Mouse (Mus musculus) left cerebral cortex, postnatal 10 days (tissue): ENCODE measurements at regions not wholly inside any gene's neighbourhood (a gene's known extent, or its start where the extent isn't known, plus 50 kb on each side); places are given as distances from the start of the nearest gene placed in this dataset.

Experiments
- DNase-seq, 2 experiments: peaks; one replicate each; pipeline ENCODE4 v3.0.0; 2021 to 2022; ENCODE audit warnings: low spot score in 2 of 2, mixed read lengths in 1 of 2; ENCODE audit errors: extremely low spot score in 1 of 2
- intact Hi-C: fragments of 180-260 bp; cut with DNase I; formaldehyde crosslinking; loops from one replicate; pipeline ENCODE4 v1.15.1; 2025

DNA sequence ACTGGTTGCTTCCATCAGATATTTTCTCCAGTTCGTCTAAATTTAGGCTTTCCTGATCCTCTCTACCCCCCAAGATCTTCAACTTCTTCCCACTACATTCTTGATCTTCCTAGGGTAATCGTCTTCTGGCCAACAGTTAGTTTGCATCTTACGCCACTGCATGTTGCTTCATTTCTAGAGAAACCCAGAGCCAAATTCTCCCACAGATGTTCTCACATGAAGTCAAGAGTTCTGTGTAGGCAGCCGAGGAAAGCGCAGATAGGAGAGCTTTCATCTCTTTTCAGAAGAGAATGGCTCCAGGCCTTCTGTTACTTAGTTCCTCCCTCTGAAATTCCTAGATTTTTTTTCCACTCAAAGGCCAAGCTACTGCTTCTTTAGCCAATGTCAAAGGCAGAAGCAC lies 179.9 kb downstream of the Fgf10 start:
- intact Hi-C loops = no loop called here
- DNase-seq = no peak

DNA sequence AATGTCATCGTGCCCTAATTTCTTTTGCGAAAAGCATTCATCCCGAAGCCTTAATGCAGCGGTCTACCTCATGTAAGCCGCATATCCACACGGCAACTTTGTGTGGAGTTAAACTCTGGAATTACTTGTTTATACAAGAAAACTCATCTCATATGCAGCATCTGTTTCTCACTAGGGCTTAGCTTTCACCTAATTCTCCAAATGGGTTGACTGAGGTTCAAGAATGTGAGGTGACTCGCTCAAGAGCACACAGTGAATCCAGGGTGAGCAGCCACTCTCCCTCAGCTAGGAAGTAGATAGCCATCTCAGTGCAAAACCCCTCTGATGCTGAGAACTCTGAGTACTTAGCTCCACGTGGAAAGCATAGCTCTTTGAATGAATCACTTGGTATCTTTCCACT lies 181.1 kb downstream of the Fgf10 start:
- DNase-seq = no peak
- intact Hi-C loops = no loop called here

DNA sequence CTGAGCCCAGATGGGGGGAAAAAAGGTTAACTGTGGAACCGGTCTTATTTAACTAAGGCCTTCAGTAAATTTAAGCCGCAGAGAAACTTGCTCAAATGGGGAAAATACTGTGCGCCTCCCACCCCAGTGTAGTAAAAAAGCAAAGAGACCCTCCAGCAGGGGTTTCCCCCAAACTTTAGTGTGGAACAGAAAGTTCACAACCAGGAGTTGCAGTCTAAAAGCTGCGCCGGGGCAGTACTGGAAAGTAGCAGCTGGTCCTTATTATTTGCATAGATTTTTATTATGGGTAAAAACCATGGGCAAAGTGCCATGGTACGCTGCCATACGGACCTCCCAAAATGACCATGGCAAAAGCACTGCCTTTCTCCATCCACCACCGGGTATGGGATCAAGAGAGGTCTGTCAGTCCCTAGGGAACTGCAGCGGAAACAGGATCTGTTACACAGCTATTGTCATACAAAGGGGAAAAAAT lies 216.8 kb downstream of the Fgf10 start:
- DNase-seq = no peak
- intact Hi-C loops = no loop called here

DNA sequence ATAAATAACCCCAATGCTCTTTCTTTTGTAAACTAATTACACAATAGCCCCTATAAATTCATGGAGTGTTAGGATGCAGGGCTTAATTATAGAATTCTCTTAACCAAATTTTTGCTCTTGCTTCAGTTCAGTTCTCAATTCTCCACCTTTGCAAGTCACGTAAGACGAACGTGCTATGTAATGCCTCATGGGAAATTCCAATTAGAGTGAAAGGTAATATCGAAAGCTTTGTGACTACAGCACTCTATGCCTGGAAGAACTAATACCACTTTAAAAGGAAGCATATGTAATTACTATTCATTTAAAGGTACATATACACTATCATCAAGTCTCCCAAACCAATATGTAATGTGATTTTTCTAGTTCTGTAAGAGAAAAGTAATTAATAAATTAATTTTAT lies 225.5 kb downstream of the Fgf10 start:
- DNase-seq = no peak
- intact Hi-C loops = no loop called here

DNA sequence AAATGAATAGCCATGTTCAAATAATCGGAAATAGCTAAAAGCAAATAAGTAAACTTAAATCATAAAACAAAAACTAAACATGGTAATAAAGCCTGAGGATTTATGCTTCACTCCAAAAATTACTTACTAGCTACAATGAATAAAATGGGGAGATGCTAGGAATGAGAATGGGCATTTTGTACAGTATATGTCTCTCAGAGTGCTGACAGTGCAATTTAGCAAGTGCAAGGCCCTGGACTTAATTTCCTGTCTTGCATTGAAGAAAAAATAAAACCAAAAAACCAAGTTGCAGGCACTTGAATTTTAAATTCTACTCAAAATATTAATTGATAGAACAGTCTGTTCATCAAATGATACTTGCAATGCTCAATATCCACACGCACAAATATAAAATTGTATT lies 232.4 kb downstream of the Fgf10 start:
- intact Hi-C loops = no loop called here
- no peak for DNase-seq

DNA sequence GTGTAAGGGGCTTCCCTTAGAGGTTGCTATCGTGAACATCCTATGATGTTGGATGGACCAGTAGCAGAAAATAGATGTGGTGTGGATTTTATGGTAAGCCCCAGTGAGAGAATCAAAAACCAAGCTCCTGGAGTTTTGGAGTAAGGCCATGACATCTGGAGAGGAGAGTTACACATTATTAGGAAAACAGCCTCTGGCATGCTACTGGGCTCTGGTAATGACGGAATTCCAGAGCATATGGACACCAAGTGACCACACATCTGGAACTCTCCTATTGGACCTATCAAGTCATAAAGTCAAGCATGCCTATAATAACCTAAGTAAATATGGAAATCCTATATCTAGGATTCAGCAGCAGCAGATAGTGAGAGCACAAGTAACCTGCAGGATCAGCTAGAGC lies 240.8 kb downstream of the Fgf10 start:
- DNase-seq = no peak
- intact Hi-C loops = no loop called here

DNA sequence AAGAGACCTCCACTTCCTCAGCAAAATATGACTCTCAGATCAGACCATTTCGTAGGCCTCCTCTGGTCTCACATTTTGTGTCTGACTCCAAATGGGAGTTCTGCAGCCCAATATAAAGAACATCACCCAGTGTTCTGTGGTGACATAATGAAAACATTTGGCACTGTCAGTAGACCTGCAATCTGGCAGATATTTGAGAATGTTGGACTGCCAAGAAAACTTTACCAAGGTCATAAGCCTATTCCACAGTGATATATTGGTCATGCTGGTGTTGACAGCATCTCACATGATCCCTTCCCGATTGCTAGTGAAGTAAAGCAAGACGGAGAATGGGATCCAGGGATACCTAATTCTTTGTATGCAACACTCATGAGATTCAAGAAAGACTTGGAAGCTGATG lies 271.2 kb downstream of the Fgf10 start:
- intact Hi-C loops = no loop called here
- no peak for DNase-seq

DNA sequence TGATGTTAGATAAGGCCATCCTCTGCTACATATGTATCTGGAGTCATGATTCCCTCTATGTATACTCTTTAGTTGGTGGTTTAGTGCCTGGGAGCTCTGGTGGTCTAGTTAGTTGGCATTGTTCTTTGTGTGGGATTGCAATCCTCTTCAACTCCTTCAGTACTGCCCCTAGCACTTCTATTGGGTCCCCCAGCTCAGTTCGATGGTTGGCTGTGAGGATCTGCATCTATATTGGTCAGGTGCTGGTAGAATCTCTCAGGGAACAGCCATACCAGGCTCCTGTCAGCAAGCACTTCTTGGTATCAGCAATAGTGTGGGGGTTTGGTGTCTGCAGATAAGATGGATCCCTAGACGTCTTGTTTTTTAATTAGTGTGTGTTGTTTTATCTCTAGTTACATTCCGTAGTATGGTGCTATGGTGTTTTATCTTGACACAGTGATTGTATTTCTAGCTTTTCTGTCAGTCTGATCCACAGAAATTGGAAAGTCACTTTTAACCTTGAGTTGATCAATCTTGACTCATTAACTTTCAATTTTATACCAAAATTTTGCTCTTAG lies 296.6 kb downstream of the Fgf10 start:
- no peak for DNase-seq
- intact Hi-C loops = no loop called here

DNA sequence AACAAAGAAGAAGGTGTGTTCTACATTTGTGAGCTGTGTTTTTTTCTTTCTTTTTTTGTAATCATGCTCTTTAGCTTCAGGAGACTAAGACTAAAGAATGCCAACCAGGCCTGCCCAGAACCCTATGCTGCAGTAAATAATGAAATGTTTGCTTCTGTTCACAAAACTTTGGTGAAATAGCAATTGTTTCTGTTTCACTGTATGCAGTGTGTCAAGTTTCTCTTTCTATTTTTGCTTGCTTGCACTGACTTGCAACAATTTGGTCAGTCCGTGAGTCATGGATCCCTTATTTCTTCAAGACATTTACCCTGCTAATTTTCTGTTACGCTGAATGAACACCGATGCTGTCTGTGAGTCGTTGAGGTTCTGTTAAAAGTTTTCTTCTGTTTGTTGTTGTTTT lies 298.1 kb downstream of the Fgf10 start:
- intact Hi-C loops = no loop called here

DNA sequence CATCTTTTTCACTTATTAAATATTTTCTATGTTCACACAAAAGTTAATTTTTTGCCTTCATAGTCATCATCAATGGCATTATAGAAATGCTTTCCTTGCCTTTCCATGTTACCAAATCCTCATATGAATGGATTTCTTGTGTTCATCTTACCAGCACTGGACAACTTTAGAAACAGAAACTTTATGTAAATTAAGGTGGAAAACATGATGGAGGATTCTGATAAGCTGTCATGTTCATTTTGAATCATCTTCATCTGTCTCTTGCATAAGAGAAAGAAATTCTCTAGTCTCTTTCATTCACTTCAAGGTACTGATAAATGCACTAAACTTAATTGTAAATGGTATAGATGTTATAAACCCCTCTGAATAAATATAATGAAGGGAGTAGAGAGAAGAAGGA lies 305.4 kb downstream of the Fgf10 start:
- intact Hi-C loops = no loop called here
- no peak for DNase-seq

More for the DNA sequence above, 298.1 kb downstream of the Fgf10 start:
- DNase-seq = no peak

DNA sequence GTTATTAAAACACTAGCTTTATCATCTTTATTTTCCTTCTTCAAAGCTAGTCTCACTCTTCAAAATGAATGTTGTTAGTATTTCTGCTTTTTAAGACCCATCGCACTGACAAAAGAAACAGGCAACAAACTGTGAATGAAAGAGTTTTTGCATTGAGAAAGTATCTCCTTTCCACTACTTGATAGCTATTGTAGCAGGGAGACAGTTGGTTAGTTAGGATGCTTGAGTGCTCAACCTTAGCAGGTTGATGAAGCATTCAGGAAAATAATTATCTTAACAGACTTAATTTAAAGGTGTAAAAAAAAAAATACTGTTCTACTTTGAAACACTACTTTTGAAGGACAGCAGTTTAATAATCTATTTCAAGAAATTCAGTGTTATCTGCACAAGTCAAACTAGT lies 305.9 kb downstream of the Fgf10 start:
- intact Hi-C loops = no loop called here
- DNase-seq = no peak

DNA sequence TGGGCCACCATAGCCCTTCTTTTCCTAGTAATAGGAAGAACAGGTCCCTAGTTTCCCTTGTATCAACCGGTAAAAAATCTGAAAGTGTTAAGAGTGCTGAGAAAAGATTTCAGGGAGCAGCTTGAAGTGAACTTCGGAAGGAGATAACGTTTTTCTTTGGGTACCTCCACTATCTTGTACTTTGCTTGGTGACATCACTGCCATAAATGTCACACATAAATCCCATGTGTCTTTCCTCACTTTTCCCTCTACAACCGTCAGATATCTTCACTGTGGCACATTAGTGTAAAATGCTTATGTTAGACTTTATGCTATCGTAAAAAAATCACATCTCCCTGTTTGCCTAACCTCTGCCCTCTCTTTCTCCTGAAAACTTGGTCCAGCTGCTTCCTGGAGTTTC lies 309.9 kb downstream of the Fgf10 start:
- intact Hi-C loops = no loop called here

DNA sequence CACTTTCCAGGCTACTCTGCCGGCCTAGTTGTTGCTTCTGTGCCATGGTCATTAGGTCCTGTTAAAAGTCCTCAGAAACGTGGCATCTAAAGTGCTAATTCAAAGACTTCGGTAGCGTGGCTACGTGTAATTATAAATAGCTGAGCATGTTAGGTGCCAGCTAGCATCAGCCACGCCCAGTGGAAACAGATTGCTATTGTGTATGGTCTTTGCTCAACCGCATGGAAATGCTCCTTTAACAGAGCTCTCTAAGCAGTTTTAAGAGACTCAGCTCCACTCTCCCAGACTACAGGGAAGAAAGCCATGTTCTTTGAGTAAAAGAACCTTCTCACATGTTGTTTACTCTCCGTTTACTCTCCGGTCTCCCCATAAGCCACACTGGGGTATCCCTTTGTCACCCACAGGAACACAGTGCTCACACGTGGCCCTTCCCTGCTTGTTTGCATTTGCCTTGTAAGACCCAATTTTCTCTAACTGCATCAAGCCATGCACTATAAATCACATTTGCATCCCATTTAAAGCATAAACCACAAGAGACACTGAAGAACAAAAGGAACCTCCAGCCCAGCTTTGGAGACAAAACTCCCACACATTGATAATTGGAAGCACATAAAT lies 311.7 kb downstream of the Fgf10 start:
- intact Hi-C loops = no loop called here
- DNase-seq = no peak

More for the DNA sequence above, 309.9 kb downstream of the Fgf10 start:
- no peak for DNase-seq

DNA sequence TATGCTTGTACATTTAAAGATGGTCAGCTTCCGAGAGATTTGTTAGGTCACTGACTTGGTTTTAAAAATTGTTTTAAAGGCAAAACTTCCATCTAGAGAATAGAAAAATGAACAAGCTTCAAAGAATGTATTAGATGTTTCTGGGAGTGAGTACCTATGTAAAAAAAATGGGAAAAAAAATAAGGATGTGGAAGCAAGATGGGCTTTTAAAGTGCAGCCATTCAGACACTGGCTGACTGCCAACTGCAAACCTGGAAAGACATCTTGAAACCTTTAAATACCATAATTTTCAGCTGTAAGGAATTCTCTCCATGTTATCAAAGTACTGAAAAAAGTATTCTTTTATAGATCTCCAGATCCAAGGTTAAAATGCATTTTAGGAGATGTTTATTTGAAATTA lies 315.7 kb downstream of the Fgf10 start:
- no peak for DNase-seq
- intact Hi-C loops = no loop called here

DNA sequence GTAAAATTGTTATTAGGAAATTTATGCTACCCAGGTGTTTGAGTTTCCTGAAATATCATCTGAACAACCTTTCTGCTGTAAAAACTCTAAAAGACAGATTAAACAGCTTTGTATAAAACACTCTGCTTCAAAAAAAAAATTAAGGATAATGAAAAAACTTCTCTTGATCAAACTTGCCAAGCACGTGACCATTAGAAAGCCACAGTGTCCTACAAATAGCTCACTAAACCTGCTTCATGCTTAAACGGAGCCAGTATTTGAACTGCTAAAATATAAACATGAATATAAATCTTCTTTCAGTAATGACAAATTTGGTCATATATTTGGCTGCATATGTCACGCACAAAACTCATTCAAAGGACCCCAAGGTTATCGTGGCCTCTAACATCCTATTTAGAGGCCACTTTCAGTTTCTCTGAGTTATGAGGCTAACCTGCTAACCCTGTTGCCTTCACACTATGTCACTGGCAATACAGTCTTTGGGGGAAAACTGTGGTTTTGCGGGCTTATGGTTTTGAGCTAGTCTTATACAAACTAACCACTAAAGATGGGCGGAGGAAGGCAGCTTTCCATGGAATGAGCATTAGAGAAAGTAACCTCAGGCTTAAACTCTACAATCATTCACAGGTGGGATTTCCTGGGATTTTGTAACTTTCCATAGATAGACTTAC lies 355.8 kb downstream of the Fgf10 start:
- DNase-seq = no peak
- intact Hi-C loops = no loop called here

DNA sequence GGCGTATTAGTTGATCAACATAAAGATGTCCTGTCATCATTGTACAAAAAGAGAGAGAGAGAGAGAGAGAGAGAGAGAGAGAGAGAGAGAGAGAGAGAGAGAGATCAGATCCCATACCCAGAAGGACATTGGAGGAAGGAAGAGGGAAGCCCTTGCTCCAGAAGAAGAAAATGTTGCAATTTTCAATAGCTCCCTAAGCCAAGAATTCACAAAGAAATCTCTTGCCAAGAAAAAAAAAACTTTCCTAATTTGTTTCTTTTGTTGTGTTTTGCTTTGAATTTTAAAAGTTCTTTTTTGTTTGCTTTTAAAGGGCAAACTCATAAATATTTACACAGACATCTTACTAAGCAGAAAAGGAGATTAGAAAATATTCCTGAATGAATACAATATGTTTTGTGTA lies 370.0 kb downstream of the Fgf10 start:
- intact Hi-C loops = no loop called here
- DNase-seq = no peak

DNA sequence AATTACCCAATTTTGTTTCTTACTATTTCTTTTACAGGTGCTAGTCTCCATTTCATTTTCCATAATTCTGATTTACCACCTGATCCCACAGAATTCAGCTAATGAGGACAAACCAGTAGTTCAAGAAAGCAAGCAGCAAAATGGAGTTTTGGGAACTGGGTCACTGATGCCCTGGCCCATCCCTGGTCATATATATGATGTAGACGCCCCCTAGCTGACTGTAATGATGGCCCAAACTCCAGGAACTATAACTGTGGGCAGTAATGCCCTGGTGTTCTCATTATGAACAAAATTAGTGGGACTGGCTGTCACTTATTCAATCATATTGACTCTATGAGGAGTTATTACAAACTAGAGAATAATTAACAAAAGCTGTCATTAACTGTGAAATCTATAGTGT lies 375.5 kb downstream of the Fgf10 start:
- intact Hi-C loops = no loop called here
- DNase-seq = no peak

DNA sequence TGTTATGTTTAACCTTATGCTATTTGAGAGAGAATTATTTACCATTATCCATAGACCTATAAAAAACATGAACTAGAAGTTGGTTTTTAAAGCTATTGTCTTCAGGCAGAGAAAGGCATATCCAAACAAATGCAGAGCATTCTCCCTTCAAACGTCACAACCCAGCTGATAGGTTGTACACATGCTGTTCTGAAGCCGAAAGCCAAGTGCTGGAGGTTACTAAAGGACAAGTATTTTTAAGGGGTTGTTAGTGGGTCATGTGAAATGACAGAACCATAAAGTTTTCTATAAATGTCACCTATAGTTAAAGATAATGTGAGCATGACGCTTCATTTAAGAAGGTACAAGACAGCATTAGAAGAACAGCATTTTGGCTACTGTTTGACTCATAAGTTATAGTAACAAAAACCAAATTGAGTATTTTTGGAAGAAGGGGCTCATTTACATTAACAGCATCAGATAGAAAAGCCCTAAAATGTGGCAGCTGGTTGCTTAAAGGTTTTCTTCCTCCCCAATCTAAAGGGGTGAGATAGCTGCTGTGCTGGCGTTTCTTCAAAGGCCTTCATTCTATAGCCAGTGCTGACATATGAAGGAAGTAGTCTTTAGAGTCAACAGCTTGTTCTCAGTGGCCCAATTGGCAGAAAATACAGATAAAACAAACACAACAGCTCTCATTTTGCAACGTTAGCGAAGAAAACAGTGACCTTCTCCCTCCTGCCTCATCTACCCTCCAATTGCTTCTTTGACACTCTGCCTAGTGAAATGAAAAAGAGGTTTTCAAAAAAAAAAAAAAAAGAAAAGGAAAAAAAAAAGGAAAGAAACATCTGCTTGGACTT lies 359.4 kb upstream of the Paip1 start:
- no peak for DNase-seq
- intact Hi-C loops = no loop called here

DNA sequence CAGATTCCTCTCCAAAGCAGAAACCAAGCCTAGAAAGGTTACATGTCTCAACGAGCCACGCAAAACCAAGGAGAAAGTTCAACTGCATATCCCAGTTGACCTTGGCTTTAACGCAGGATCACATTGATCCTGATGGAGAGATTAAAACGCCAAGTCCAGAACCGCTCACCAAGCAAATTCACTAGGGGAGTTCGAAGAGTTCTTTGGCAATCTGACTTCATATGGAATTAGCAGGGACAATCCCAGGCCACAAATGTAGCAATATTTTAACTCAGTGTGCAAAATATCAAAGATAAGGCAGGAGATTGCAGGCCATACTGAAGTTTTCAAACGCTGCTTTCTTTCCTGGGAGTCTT lies 358.8 kb upstream of the Paip1 start:
- no peak for DNase-seq
- intact Hi-C loops = no loop called here

DNA sequence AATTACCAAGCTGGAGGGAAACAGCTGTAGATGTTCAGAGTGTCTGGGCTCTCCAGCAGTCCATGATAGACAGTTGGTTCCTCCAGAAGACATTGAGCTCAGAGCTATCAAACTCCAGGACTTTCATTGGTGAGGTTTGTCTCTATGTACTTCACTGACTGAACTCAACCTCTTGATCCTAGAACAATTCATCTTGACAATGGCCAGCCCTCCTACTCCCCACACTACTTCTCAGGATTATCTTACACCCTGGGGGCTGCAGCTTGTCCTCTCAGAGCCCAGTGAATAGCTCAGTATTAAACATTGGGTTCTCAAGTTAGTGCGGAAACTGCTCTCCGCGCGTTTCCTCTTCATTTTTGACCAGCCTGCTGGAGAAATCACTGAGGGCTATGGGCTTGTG lies 349.2 kb upstream of the Paip1 start:
- DNase-seq = no peak
- intact Hi-C loops = no loop called here
